Mouse (Mus musculus) intestine, embryonic 16.5 days (tissue): ENCODE results near the gene Ccdc162. TPM values are rescaled to one million over a fixed set of nuclear protein-coding genes. Genes with fewer than 3 reads are reported as not detected.
A peak's percentile ranks its signal among the peaks of the same experiment; 100 is the strongest.
"Not testable (repeated sequence)": the region's sequence is repeated elsewhere in the genome, so short reads cannot be mapped to it uniquely, and the experiment has no call there.

ENCODE experiments used
- ATAC-seq: fragments of 200-750 bp; cut with Nextera tagmentation; 2 replicates; pipeline ENCODE4 v1.8.0; 2017; ENCODE audit warnings: moderate TSS enrichment, moderate library complexity
- H3K27ac ChIP-seq: fragments of 300-500 bp; sonication (generic); 2 replicates; pipeline ENCODE4 v1.5.1; 2014; ENCODE audit warnings: mild to moderate bottlenecking, low read length
- H3K27me3 ChIP-seq: fragments of 300-500 bp; sonication (generic); replicated peaks from 2 replicates; pipeline ENCODE4 v1.6.1; 2014; ENCODE audit warnings: low read length, control low read depth, mixed read lengths; ENCODE audit not compliant: control insufficient read depth, insufficient read depth
- H3K36me3 ChIP-seq: fragments of 300-500 bp; sonication (generic); 2 replicates; pipeline ENCODE4 v1.6.1; 2014; ENCODE audit warnings: low read length, control low read depth; ENCODE audit not compliant: control insufficient read depth, insufficient read depth
- H3K4me1 ChIP-seq: fragments of 300-500 bp; sonication (generic); 2 replicates; pipeline ENCODE4 v1.6.1; 2014; ENCODE audit warnings: low read length, control low read depth, mixed read lengths; ENCODE audit not compliant: control insufficient read depth, insufficient read depth
- H3K4me2 ChIP-seq: fragments of 300-500 bp; sonication (generic); 2 replicates; pipeline ENCODE4 v1.6.1; 2014; ENCODE audit warnings: low read depth, low read length, control low read depth
- H3K4me3 ChIP-seq: fragments of 300-500 bp; sonication (generic); 2 replicates; pipeline ENCODE4 v1.5.1; 2014; ENCODE audit warnings: mild to moderate bottlenecking, low read length
- H3K9ac ChIP-seq: fragments of 300-500 bp; sonication (generic); 2 replicates; pipeline ENCODE4 v1.6.1; 2014; ENCODE audit warnings: low read depth, low read length
- H3K9me3 ChIP-seq: fragments of 300-500 bp; sonication (generic); 2 replicates; pipeline ENCODE4 v1.6.1; 2016; ENCODE audit warnings: low read length, control low read depth; ENCODE audit not compliant: control insufficient read depth
- WGBS: fragments of 180-500 bp; shearing (Covaris S2); extraction: QIAGEN DNeasy Blood & Tissue Kit; methylation state at CpG from one replicate; pipeline ENCODE4 v1.1.7; 2014; 5-methylcytosine and 5-hydroxymethylcytosine counted together
- polyA plus RNA-seq: library from polyadenylated mRNA; unstranded; fragments of >200 nt; fragmentation: Nextera tagmentation; extraction: Ambion mirVana; gene quantifications from 2 replicates; pipeline ENCODE4 v1.2.1, GENCODE M21; 2015

Ccdc162 gene
- polyA plus RNA-seq, 1 experiment from 2014 or later, result 1.0 TPM

GRCm38 (mm10) chr10:41678746-41679360 is 37.6 kb downstream of the Ccdc162 start:
- Histone ChIP-seq H3K27ac (no peak overlapping the region), H3K9ac (peak overlapping the region; percentile 43; the same call in 1 of the 2 replicates), H3K4me1 (peaks cover 7% of the 10 kb centered on the region), H3K27me3 (no peaks in the 10 kb centered on the region), H3K9me3 (no peaks in the 10 kb centered on the region), H3K4me3 (0 out of 2 replicates have a peak overlapping the region, but pooled peaks have one; percentile 22), H3K36me3 (no peaks in the 10 kb centered on the region), H3K4me2 (peak overlapping the region; percentile 48)
- ATAC-seq, result peak; percentile 34; the same call in 1 of the 2 replicates
- 30% methylated on average over 18 of the region's 18 CpGs for WGBS

- no peaks in the 10 kb centered on the region for H3K9me3 ChIP-seq
- no peak overlapping the region for H3K4me2 ChIP-seq
- no peak overlapping the region for H3K27ac ChIP-seq
- WGBS, result 51% methylated on average over 8 of the region's 8 CpGs
- ATAC-seq, result no peak
- H3K4me3 ChIP-seq, result no peak overlapping the region
- no peaks in the 10 kb centered on the region for H3K36me3 ChIP-seq
- H3K4me1 ChIP-seq, result peaks cover 4% of the 10 kb centered on the region
- no peaks in the 10 kb centered on the region for H3K27me3 ChIP-seq
- H3K9ac ChIP-seq, result no peak overlapping the region
Observed at GRCm38 (mm10) chr10:41677396-41677795, 39.0 kb downstream of the Ccdc162 start.

GRCm38 (mm10) chr10:41676661-41677061 is 39.8 kb downstream of the Ccdc162 start:
- Histone ChIP-seq H3K9ac (no peak overlapping the region), H3K4me3 (no peak overlapping the region), H3K4me2 (no peak overlapping the region), H3K36me3 (no peaks in the 10 kb centered on the region), H3K27me3 (no peaks in the 10 kb centered on the region), H3K27ac (no peak overlapping the region), H3K9me3 (no peaks in the 10 kb centered on the region), H3K4me1 (peaks cover 4% of the 10 kb centered on the region; the same call in 1 of the 2 replicates)
- no peak for ATAC-seq
- WGBS, result 76% methylated on average over 6 of the region's 6 CpGs

GRCm38 (mm10) chr10:41675842-41676571 is 40.4 kb downstream of the Ccdc162 start:
- Histone ChIP-seq H3K4me1 (peaks cover 4% of the 10 kb centered on the region; the same call in 1 of the 2 replicates), H3K36me3 (no peaks in the 10 kb centered on the region), H3K27me3 (no peaks in the 10 kb centered on the region), H3K9ac (no peak overlapping the region), H3K4me3 (no peak overlapping the region), H3K27ac (no peak overlapping the region), H3K9me3 (no peaks in the 10 kb centered on the region), H3K4me2 (no peak overlapping the region)
- WGBS, result 76% methylated on average over 6 of the region's 6 CpGs
- no peak for ATAC-seq

GRCm38 (mm10) chr10:41675243-41675642 is 41.2 kb downstream of the Ccdc162 start:
- Histone ChIP-seq H3K4me2 (no peak overlapping the region), H3K4me3 (no peak overlapping the region), H3K36me3 (no peaks in the 10 kb centered on the region), H3K9me3 (no peaks in the 10 kb centered on the region), H3K27ac (no peak overlapping the region), H3K27me3 (no peaks in the 10 kb centered on the region), H3K4me1 (peaks cover 4% of the 10 kb centered on the region; the same call in 1 of the 2 replicates), H3K9ac (no peak overlapping the region)
- 52% methylated on average over 6 of the region's 6 CpGs for WGBS
- no peak for ATAC-seq

- 77% methylated on average over 3 of the region's 3 CpGs for WGBS
- Histone ChIP-seq H3K36me3 (no peaks in the 10 kb centered on the region), H3K27me3 (no peaks in the 10 kb centered on the region), H3K9ac (no peak overlapping the region), H3K4me2 (no peak overlapping the region), H3K4me3 (no peak overlapping the region), H3K27ac (no peak overlapping the region), H3K9me3 (no peaks in the 10 kb centered on the region), H3K4me1 (peaks cover 4% of the 10 kb centered on the region; the same call in 1 of the 2 replicates)
- no peak for ATAC-seq
Observed at GRCm38 (mm10) chr10:41674362-41674761, 42.1 kb downstream of the Ccdc162 start.

- Histone ChIP-seq H3K27ac (no peak overlapping the region), H3K4me3 (no peak overlapping the region), H3K4me2 (no peak overlapping the region), H3K4me1 (no peaks in the 10 kb centered on the region), H3K36me3 (no peaks in the 10 kb centered on the region), H3K27me3 (no peaks in the 10 kb centered on the region), H3K9ac (no peak overlapping the region), H3K9me3 (no peaks in the 10 kb centered on the region)
- WGBS, result 80% methylated on average over 5 of the region's 5 CpGs
- no peak for ATAC-seq
Observed at GRCm38 (mm10) chr10:41670196-41670595, 46.2 kb downstream of the Ccdc162 start.

GRCm38 (mm10) chr10:41665498-41665897 is 50.9 kb downstream of the Ccdc162 start:
- H3K4me3 ChIP-seq, result no peak overlapping the region

GRCm38 (mm10) chr10:41659671-41660070 is 56.8 kb downstream of the Ccdc162 start:
- not testable (repeated sequence) for ATAC-seq, H3K4me1 ChIP-seq, H3K4me2 ChIP-seq, H3K27ac ChIP-seq, H3K36me3 ChIP-seq, H3K27me3 ChIP-seq, H3K9ac ChIP-seq, H3K9me3 ChIP-seq, H3K4me3 ChIP-seq
- WGBS, result 92% methylated on average over 6 of the region's 6 CpGs

More at GRCm38 (mm10) chr10:41665498-41665897, 50.9 kb downstream of the Ccdc162 start:
- H3K9ac ChIP-seq, result no peak overlapping the region
- H3K27ac ChIP-seq, result no peak overlapping the region
- no peak for ATAC-seq
- no peaks in the 10 kb centered on the region for H3K4me1 ChIP-seq
- H3K36me3 ChIP-seq, result no peaks in the 10 kb centered on the region
- no peak overlapping the region for H3K4me2 ChIP-seq
- no peaks in the 10 kb centered on the region for H3K9me3 ChIP-seq
- 69% methylated on average over 1 of the region's 1 CpGs for WGBS
- no peaks in the 10 kb centered on the region for H3K27me3 ChIP-seq
